Mouse (Mus musculus) liver (tissue): Measurements from ENCODE around the gene Recql5.

Experiments
- DNase-seq: peaks from one replicate; pipeline ENCODE4 v3.0.0-alpha.2; 2020; ENCODE audit warnings: mixed read lengths

Gene Recql5

GRCm38 (mm10) chr11:115900561-115901337 is 32.5 kb downstream of the Recql5 start:
- DNase-seq = peak; percentile 53

- peak; percentile 75 for DNase-seq
Observed at GRCm38 (mm10) chr11:115899486-115900266, 33.6 kb downstream of the Recql5 start, which contains the start of gene Smim5. Gene Smim5, plus strand, starts transcription at chr11:115899966.

- peak; percentile 88 for DNase-seq
Observed at GRCm38 (mm10) chr11:115898886-115899285, 34.4 kb downstream of the Recql5 start.

GRCm38 (mm10) chr11:115898446-115898845 is 34.8 kb downstream of the Recql5 start:
- DNase-seq = no peak

- peak; percentile 50 for DNase-seq
Observed at GRCm38 (mm10) chr11:115894755-115895520, 38.3 kb downstream of the Recql5 start.

- no peak for DNase-seq
Observed at GRCm38 (mm10) chr11:115893071-115893470, 40.2 kb downstream of the Recql5 start.

GRCm38 (mm10) chr11:115892213-115892612 is 41.1 kb downstream of the Recql5 start:
- DNase-seq = peak; percentile 28

- DNase-seq = no peak
Observed at GRCm38 (mm10) chr11:115889159-115889558, 44.1 kb downstream of the Recql5 start.

GRCm38 (mm10) chr11:115888020-115888419 is 45.3 kb downstream of the Recql5 start:
- DNase-seq = no peak

- no peak for DNase-seq
Observed at GRCm38 (mm10) chr11:115886446-115886845, 46.8 kb downstream of the Recql5 start.

GRCm38 (mm10) chr11:115885281-115885680 is 48.0 kb downstream of the Recql5 start:
- peak; percentile 30 for DNase-seq

- DNase-seq = no peak
Observed at GRCm38 (mm10) chr11:115884361-115884760, 48.9 kb downstream of the Recql5 start.

GRCm38 (mm10) chr11:115883251-115883650 is 50.0 kb downstream of the Recql5 start:
- DNase-seq = no peak

GRCm38 (mm10) chr11:115881002-115881401 is 52.3 kb downstream of the Recql5 start:
- peak; percentile 72 for DNase-seq

GRCm38 (mm10) chr11:115878071-115878470 is 55.2 kb downstream of the Recql5 start:
- DNase-seq = no peak

- DNase-seq = no peak
Observed at GRCm38 (mm10) chr11:115877174-115877755, 56.0 kb downstream of the Recql5 start.

- DNase-seq = no peak
Observed at GRCm38 (mm10) chr11:115876438-115876837, 56.8 kb downstream of the Recql5 start.

GRCm38 (mm10) chr11:115875935-115876334 is 57.3 kb downstream of the Recql5 start:
- no peak for DNase-seq

- no peak for DNase-seq
Observed at GRCm38 (mm10) chr11:115872437-115872836, 60.8 kb downstream of the Recql5 start.

- peak; percentile 55 for DNase-seq
Observed at GRCm38 (mm10) chr11:115869393-115869792, 63.9 kb downstream of the Recql5 start.

GRCm38 (mm10) chr11:115863895-115864294 is 69.4 kb downstream of the Recql5 start:
- DNase-seq = no peak

GRCm38 (mm10) chr11:115859143-115859945 is 73.9 kb downstream of the Recql5 start:
- peak; percentile 87 for DNase-seq
